Mouse (Mus musculus): ENCODE measurements around the gene Rora.

Gene Rora

DNA sequence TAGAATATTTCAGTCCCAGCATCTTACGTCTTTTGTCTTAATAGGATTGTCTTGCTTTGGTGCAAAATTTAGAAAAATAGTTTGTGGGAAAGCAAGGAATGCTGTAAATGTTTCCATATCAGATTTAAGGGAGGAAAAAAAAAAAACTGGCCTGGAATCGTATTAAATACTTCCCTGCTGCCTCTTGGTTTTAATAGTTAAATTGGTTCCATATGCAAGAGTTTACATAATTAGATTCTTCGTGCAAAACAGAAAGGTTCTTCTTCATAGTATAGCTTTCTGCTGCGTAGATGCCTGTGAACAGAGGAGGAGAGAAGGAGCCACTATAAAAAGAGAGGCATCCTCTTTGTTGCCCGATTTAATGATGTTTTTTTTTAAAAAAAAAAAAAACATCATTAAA is 638.8 kb downstream of the Rora start:
- no peak for DNase-seq (ENCODE audit: low spot score)

DNA sequence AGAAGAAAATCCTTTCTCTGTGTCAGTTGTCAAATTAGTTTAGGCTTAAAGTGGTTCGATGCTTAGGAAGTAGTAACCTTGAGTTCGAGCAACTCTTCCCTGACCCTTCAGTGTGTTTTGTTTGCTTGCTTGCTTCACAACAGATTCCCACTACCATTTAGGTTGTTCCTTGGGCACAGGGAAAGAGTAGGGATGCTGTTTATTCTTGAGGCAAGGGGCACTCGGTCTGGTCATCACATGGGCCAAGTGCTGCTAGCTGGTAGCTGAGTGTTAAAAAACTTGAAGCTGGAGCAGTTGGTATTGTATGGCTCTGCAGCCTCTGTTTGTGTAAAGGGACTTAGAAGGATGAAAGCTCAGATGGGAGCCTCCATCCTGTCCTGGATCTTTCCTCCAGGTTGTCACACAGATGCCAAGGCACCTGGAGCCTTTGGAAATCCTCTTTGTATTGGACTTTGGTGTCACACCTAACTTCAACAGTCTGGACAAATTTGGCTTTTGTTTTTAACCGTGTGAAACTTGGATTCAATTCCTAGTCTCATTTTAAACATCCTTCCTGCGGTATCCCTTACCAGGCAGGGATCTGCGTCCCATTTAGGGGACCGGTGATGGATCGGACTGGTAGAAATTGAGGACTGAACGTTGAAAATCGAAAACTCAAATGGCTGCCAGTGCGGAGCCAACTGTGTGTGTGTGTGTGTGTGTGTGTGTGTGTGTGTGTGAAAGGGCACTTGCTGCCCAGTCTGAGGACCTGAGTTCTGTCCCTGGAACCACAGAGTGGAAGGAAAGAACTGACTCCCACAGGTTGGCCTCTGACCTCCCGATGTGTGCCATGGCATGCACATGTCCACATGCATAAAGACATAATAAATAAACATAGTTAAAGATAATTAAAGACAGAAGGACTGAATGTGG is 639.4 kb downstream of the Rora start:
- DNase-seq (ENCODE audit: low spot score): no peak

DNA sequence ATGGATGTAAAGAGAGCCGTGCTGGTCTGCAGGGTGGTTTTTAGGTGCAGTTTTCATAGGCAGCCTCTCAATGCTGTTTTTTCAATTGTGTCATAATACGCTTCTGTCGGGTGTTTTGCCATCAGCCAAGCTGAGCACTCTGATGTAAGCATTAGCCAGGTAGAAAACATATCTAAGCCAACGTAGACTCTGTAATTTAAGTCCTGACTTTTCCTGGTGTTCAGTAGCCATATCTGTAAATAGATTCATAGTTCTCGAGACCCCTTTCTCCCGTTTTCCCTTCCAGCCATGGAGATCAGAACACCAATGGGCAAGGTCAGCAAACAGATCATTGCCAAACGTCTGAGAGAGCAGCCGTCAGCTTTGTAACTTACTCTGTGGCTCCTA is 640.1 kb downstream of the Rora start:
- no peak for DNase-seq (ENCODE audit: low spot score)

DNA sequence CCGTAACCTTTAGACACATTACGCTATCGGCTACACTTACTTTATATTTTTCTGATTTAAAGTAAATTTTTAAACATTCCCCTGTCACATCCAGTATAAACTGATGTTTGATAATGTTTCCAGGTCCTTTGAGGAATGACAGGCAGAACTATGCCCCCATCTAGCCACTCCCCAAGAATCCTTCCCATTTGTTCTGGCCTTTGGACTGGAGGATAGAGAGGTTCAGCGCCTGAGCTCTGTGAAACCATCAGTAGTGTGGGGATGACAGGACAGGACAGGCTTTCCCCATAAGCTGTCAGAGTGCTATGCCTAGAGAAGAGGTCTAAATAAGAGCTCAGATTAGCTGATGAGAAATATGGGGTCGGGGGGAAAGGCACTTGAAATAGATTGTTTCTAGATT is 640.8 kb downstream of the Rora start:
- DNase-seq (ENCODE audit: low spot score): no peak

DNA sequence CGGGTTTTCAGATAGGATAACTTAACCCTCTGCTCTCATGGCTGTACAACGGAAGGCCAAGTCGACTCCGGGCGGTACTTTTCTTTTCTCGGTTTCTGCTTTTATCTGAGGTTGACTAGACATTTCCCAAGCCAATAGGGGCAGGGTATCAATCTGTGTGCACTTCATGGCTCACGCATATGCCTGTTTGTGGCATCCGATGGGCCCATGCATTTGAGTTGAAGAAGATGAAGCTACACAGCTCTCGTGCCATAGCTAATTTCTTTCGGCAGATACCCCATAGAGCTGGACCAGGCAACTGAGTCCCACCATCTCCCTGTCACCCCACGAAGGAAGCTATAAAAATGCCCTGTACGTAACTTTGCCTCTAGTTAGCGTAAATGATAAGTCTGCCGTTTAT is 641.3 kb downstream of the Rora start:
- no peak for DNase-seq (ENCODE audit: low spot score)

DNA sequence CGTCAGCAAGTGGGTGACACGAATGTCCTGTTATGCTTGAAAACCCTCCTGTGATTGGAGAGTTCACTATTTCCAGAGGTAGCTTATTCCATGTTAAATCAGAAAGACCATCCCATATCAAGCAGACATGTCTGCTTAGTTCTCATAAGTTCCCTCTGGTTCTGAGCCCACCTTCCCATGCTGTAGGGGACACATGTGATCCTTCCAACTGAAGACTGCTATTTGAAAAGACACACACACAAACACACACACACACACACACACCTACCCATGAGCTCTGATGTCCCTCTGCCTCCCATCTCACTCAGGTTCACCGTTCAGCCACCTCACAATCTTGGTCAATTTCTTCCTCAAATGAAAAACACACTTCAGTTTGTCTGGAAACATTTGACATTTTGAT is 642.2 kb downstream of the Rora start:
- DNase-seq (ENCODE audit: low spot score): no peak

DNA sequence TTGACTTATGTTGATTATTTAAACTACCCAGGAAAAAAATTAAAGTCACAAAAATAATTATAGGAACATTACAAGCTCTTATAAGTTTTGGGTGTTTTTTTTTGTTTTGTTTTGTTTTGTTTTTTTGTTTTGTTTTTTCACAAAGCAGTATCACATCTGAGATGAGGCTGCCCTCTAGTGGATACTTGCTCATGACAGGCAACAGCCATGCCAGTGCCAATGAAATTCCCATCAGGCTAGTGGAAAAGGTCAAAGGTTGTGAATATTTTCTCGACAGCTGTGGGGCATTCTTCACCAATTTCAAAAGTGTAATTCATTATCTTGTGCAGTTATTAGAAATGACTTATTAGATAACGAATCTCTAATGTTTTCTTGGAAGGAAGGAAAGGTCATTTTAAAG is 642.8 kb downstream of the Rora start:
- peak; percentile 13 for DNase-seq (ENCODE audit: low spot score)

DNA sequence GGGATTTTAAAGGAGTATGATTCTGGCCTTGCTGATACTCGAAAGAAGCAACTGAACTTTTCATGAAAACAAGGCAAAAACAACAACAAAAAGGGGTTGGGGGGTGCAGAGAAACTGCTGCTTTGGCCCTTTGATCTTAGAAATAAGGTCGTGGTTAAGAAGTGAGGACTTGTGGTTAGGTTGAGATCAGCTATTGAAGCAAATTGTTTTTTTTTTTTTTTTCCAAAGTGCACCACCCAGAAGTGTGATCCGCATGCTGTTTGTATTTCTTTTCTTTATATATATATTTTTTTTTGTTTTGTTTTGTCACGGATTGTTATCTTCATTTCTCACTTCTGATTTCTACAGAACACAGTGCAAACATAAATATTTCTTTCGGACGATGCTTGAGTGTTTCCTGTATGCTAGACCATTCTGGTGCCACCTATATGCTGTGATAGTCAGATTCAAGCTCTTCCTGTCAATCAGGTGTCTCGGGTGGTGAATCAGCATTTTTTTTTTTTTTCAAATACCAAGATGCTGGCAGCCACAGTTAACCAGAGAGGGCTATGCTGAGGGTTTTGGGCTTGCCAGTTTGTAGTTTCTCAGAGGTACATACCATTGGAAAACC is 644.3 kb downstream of the Rora start:
- DNase-seq (ENCODE audit: low spot score): no peak

DNA sequence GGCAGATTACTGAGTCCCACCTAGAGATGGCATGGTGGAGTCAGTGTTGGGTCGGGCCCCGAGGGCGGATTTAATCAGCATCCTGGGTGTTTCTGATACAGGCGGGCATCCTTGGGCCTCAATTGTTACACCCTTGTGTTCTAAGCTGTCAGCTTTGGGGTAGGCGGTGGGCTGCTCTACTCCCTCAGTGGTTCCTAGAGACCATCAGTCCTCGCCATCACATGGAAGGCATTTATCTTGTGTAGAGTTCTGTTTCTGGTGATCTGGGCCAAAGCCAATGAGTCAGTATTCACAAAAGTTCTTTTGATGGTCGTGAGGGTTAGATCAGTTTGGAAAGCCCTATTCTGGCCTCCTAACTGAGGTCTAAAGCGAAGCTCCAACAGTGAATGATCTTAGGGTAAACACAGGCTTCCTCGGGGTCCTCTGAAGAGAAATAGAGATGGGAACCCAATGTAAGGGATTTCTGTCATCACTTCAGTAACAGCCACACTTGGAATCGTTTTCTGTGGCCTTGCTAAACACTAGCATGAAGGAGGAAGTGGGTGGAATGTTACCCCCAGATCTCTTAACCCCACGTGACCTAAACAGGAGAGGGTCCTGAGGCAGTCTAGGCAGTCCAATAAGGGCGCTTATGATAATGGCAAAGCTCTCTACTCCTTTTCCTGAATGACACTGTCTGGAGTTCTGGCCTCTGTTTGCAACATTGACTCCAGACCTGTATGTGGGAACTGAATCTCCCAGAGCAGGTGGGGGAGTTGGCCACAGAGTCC is 645.2 kb downstream of the Rora start:
- no peak for DNase-seq (ENCODE audit: low spot score)

DNA sequence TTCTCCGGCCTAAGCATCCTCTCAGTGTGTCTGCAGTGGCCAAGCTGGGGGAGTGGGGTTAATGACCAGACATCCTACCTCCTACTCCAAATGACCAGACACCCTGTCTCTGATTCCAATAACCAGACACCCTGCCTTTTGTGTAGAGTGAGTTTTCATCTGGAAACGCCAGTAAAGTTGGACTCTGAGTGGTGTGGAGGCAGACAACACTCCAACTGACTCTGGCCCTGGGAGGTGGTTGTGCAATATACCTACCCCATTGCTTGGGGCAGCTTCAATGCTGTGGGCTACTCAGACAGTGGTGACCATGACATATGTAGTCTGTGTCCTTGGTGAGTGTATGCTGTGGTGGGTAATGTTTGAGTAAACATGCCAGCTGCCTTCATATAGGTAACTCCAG is 645.9 kb downstream of the Rora start:
- no peak for DNase-seq (ENCODE audit: low spot score)

DNA sequence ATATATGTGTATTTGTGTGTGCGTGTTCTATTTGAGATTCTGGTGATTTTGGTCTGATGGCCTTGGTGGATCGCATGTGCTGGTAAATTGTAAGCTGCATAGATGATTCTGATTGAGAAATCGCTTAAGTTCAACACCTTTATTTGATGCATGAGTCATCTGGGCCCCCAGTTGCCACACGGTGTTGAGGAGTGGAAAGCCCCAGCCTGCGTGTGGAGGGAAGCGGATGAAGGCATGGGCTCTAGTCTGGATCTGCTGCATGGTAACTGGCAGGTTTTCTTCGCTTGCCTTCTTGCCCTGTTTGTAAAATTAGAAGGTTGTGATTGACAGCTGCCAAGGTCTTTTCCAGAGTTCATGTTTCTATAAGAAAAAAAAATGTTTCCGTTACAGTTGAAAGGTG is 646.7 kb downstream of the Rora start:
- DNase-seq (ENCODE audit: low spot score): no peak

DNA sequence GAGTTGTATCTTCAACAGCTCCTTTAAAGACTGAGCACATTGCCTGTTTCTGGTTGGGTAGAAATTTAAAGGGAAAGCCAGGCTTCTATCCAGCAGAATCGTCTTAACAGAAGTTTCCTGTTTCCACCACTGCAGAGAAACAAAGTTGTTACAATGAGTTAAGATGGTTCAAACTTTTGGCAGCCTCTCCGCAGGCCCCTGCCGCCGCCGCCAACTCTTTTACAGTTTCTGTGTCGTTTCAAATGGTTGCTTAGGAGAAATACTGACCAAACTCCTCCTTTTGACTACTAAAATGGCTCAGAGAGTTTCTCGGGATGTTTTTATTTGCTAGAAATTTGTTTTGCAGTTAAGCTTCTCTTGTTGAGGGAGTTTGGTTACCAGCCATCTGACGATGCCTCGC is 647.9 kb downstream of the Rora start:
- DNase-seq (ENCODE audit: low spot score): peak; percentile 45

DNA sequence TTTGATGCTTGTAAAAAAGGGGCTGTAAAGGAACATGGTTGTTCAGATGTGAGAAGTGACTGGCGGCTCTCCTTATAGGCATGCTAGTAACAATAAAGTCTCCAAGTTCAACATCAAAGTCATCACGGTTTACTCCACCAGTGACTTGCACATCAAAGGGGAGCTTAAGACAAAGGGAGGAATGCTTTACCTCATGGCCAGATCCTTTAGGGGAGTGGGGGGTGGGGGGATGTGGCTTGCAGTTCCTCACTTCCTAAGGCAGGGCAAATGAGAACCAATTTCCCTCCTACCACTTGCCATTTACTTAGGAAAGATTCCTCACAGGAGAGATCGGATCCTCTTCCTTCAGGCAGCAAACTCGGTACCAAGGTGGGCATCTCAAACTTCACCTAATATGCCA is 648.4 kb downstream of the Rora start:
- no peak for DNase-seq (ENCODE audit: low spot score)

DNA sequence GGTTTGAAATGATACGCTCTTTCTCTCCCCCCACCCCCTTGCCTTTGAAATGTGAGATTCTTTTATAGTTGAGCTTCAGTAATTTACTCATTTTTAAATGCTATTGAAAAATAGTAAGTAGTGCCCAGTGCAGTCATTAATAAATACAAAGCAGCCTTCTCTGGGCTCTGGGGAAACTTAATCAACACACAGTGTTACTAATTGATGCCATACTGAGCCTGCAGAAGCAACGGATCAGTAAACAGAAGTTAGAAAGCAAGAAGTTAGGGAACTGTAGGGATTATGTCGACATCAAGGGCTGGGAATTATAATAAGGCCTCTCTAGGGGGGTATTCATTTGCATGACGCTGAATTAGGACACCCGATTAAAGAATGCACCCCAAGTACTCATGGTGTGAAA is 649.3 kb downstream of the Rora start:
- no peak for DNase-seq (ENCODE audit: low spot score)

DNA sequence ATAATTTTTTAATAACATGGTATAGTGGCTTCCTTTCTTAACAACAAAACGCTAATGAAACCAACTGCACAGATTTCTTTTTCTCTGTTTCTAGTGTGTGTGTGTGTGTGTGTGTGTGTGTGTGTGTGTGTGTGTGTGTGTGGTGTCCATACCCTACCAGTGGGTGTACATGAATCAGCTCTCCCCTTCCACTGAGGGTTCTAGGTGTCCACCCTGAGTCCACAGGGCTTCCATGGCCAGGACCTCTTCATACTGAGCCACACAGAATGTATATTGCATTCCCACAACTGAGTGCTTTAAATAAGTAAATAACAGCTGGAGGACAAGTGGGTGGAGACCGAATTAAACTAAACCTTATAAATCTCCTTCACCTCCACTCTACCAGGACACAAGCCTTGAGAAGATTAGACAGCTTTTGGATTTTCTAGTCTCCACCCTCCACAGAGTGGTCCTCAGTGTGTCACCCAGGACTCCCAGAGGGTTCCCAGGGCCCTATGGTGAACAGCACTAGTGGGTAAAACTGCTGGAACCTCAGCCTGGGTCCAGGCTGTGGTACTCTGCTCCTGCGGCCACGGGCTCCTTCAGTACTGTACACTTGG is 649.9 kb downstream of the Rora start:
- DNase-seq (ENCODE audit: low spot score): no peak

DNA sequence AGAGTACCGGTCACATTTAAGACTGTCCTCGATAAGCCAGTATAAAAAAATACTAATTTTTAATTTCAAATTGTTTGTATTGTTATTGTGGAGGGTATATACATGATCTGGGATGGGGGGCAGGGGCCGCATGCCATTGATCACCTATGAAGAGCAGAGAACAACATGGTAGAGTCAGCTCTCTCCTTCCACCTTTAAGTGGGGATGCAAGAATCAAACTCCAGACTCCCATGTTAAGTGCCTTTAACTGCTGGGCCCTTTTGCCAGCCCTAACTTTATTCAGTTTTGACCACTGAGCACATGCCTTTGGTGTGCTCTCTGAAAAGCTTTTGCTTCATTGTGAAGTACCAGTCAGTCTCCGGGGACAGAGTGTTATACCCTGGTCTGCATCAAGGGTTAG is 650.4 kb downstream of the Rora start:
- no peak for DNase-seq (ENCODE audit: low spot score)

DNA sequence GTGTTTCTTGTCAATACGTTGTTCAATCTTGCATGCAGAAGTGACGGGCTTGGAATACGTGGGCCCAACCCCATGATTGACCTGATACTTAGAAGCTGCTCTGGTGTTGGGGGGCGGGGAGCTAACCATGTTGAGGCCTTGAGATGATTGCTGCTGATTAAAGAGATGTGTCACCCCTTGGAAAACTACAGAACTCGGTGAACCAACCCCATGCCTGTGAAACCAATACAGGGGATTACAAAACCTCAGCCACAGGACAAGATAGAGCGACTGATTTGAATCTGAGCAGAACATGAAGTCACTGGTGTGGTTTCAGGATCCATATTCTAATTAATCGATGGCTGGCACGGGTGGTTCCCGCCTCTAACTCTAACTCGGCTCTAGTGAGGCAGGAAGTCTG is 650.9 kb downstream of the Rora start:
- DNase-seq (ENCODE audit: low spot score): no peak

DNA sequence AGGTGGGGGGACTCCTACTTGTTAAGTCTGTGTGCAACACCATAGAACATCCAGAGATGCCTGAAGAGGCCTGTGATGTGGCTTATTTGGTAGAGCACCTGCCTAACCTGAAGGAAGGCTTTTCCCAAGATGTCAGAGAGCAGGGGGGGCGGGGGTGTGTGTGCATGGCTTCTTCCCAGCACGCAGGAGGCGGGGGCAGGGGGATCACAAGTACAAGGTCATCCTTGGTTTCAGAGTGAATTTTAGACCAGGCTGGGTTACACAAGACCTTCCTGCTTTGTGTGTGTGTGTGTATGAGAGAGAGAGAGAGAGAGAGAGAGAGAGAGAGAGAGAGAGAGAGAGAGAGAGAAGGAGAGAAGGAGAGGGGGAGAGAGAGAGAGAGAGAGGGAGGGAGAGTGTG is 651.4 kb downstream of the Rora start:
- DNase-seq (ENCODE audit: low spot score): no peak

DNA sequence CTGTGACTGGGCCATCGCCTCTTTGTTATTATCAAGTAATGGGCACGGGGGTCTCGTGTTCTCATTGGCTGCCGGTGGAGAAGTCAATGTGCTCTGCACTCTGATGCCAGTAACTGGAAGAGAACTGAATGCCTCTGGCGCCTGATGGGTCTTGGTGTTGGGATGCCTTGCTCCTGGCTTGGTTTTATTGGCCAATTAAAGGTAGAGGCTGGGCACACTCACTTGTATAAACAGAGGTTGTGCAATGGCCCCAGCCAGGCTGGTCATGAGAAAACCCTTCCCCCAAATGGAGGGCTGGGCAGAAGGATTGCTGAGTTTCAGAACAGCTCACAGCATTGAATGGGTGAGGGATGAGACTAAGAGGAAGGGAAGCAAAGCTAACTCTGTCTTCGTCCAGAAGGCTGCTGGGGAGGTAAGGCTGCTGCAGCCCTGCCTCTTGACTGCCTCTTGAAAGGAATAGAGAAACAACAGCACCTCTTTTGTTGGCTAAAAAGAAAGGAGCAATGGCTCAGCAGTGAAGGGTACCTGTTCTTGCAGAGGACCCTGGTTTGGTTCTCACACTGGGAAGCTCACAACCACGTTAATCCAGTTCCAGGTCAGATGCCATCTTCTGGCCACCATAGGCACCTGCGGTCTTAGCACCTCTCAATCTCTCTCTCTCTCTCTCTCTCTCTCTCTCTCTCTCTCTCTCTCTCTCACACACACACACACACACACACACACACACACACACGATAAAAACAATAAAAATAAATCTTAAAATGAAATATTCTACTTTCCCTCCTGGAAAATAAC is 653.3 kb downstream of the Rora start:
- no peak for DNase-seq (ENCODE audit: low spot score)

DNA sequence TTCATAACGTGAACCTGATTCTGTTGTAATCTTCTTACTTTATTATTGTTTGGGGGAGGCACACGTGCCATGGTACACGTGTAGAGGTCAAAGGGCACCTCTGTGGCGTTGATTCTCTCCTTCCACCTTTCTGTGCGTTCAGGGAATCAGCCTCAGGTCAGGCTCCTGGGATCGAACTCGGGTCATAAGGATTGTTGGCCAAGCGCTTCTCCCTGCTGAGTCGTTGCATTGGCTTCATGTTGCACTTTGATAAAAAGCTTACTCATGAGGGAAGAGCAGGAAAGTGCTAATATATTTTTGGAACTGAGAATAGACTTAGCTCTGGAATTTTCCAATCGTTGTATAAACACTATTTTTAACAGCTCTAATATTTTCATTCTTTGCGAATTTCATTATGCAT is 654.4 kb downstream of the Rora start:
- DNase-seq (ENCODE audit: low spot score): no peak

DNA sequence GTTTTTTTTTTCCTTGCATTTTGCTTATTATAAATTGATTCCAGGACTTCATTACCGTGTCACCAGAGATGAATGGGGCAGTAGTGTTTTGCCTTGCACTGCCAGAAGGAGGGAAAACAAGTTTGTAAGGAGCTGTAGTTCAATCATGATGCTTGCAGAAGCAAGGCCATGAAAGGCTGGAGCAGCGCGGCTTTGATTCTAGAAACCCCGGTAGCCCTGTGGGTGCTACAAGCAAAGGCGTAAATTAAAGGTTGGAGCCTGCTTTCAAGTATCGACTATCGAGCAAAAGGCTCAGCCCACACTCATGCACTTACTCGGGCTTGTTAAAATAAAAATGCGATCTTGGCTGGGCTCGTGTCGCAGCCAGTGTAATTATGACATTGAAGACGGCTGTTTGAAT is 656.9 kb downstream of the Rora start:
- DNase-seq (ENCODE audit: low spot score): no peak

DNA sequence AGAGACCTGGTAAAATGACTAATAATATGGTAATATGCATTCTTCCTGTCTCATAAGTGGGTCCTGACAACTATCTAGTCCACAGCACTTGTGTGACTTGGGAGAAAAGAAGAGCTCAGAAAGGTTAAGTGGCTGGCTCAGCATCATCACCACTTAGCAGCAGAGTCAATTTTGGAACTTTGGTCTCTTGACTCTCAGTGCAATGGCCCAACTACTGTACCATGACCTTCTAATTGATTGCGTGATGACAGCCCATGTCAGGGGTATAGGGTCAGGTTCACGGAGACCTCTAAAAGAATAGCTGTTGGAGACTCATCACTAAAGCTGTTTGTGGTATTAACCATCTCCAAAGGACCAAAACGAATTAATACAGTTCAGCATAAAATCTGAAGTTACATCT is 659.7 kb downstream of the Rora start:
- DNase-seq (ENCODE audit: low spot score): no peak
